Mouse (Mus musculus): Measurements from ENCODE around the gene Tstd3. TPM values are rescaled to one million over a fixed set of nuclear protein-coding genes. Genes with fewer than 3 reads are reported as not detected.

Tstd3 gene
- 5.1 TPM for total RNA-seq (2023)

DNA sequence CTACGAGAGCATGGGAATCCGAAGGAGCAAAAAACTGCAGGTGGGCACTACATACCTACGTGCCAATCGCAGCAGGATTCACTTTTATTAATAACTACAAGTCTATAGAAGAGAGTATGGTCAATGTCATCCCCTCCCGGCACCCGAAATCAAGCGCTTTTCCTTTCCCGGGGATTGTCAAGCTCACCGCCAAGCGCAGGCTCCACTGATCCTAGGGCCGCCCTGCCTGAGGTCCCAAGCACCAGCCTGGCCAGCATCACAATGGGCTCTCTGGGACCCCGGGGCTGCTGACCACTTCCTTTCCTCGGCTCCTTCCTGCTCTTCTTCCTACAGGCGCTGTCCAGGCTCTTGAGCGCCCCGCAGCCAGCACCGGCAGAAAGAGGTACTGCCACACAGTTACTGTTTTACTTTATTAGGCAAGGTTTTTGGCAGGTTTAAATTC, at the start of gene Tstd3, which contains the start of gene Usp45:
Tstd3 (minus strand) TSS at position 350 of the 442 bp plus-strand sequence.
Usp45 (plus strand) TSS at position 294 of the 442 bp plus-strand sequence.

DNA sequence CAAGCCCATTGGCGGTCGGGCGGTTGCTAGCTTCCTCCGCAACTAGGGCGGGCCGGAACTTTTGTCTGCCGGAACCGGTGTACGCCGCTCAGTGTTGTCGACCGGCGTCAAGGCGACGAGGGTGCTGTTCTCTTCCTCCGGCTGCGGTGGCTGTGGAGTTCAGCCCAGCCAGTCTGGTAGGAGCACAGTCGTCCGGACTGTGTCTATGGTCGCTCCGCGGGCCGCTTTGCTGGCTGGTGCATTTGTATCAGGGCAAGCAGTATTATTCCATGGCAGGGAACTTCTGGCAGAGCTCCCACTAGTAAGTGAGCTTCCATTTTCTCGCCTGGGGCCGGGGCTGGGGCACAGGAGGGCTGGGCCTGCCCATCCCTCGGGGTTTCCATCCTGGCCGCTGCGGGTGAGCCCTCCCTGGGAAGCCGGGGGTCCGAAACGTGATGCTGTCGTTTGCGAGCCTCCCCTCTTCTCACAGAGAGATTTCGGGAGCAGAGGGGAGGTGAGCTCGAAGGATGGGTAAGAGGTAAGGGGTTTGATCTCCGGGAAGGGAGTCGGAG, 39.3 kb downstream of the Tstd3 start, which contains the start of gene Ccnc:
Ccnc (plus strand) TSS at position 87 of the 551 bp plus-strand sequence.

Other genes starting within 250 kb of the Tstd3 start
- gene Prdm13, start 81.2 kb downstream of the Tstd3 start, total RNA-seq (2023), result not detected
- 24.7 TPM for gene Ccnc, start 39.5 kb downstream of the Tstd3 start, total RNA-seq (2023)
- 29.8 TPM for gene Usp45, start 56 bp downstream of the Tstd3 start, total RNA-seq (2023)
- gene Pnisr, start 80.4 kb upstream of the Tstd3 start, total RNA-seq (2023), result 219 TPM
- 2.0 TPM for gene Coq3, start 112.5 kb upstream of the Tstd3 start, total RNA-seq (2023)
- gene Faxc, start 164.1 kb upstream of the Tstd3 start, total RNA-seq (2023), result not detected